Mouse (Mus musculus) MEL (cell line): ENCODE measurements around the gene Zp3. TPM values are rescaled to one million over a fixed set of nuclear protein-coding genes. Genes with fewer than 3 reads are reported as not detected.

ENCODE experiments used
- DNase-seq: peaks from one replicate; pipeline ENCODE4 v3.0.0; 2011; ENCODE audit warnings: low read depth, low spot score
- H3K27ac ChIP-seq: 2 replicates; pipeline ENCODE4 v1.5.1; 2012; ENCODE audit warnings: low read depth, mild to moderate bottlenecking, control low read depth, low read length, moderate library complexity; ENCODE audit not compliant: control insufficient read depth
- H3K27me3 ChIP-seq, 2 experiments: fragments of 150-350 bp in 1 of 2; sonication (generic) in 1 of 2; 2 replicates each; pipeline ENCODE4 v1.6.1; 2012; ENCODE audit warnings: low read length in 2 of 2, mild to moderate bottlenecking in 2 of 2, improper control_type of control experiment in 1 of 2, moderate library complexity in 1 of 2; ENCODE audit not compliant: insufficient read depth in 2 of 2, control insufficient read depth in 1 of 2
- H3K36me3 ChIP-seq, 2 experiments: 2 replicates each; pipeline ENCODE4 v1.6.1; 2012 to 2014; ENCODE audit warnings: low read length in 2 of 2, improper control_type of control experiment in 1 of 2, inconsistent platforms in 1 of 2, mild to moderate bottlenecking in 1 of 2; ENCODE audit not compliant: insufficient read depth in 2 of 2, control insufficient read depth in 1 of 2
- H3K4me1 ChIP-seq, 2 experiments: fragments of 150-350 bp in 1 of 2; sonication (generic) in 1 of 2; 2 replicates each; pipeline ENCODE4 v1.6.1; 2012; ENCODE audit warnings: low read length in 2 of 2, improper control_type of control experiment in 1 of 2, mild to moderate bottlenecking in 1 of 2; ENCODE audit not compliant: insufficient read depth in 2 of 2, control insufficient read depth in 1 of 2
- H3K4me3 ChIP-seq, 2 experiments: fragments of 150-350 bp in 1 of 2; sonication (generic) in 1 of 2; 2 replicates each; pipeline ENCODE4 v1.5.1; 2012; ENCODE audit warnings: low read depth in 2 of 2, low read length in 2 of 2, mild to moderate bottlenecking in 2 of 2, moderate library complexity in 2 of 2, control low read depth in 1 of 2, improper control_type of control experiment in 1 of 2; ENCODE audit not compliant: control insufficient read depth in 1 of 2, insufficient read depth in 1 of 2
- H3K79me2 ChIP-seq: 2 replicates; pipeline ENCODE4 v1.6.1; 2012; ENCODE audit warnings: mild to moderate bottlenecking, low read length, moderate library complexity; ENCODE audit not compliant: control insufficient read depth, poor library complexity, insufficient read depth
- H3K9ac ChIP-seq: 2 replicates; pipeline ENCODE4 v1.6.1; 2012; ENCODE audit warnings: low read depth, mild to moderate bottlenecking, control low read depth, low read length, moderate library complexity; ENCODE audit not compliant: control insufficient read depth, poor library complexity, severe bottlenecking
- H3K9me3 ChIP-seq: fragments of 150-350 bp; sonication (generic); replicated peaks from 2 replicates; pipeline ENCODE4 v1.6.1; 2012; ENCODE audit warnings: mild to moderate bottlenecking, low read length, improper control_type of control experiment, moderate library complexity; ENCODE audit not compliant: insufficient read depth
- BHLHE40 ChIP-seq: IDR thresholded peaks from 2 replicates; pipeline ENCODE4 v1.6.1; 2012; ENCODE audit warnings: low read depth, mild to moderate bottlenecking, inconsistent platforms, low read length, improper control_type of control experiment, borderline replicate concordance
- CHD1 ChIP-seq: IDR thresholded peaks from 2 replicates; pipeline ENCODE4 v1.6.1; 2012; ENCODE audit warnings: low read depth, mild to moderate bottlenecking, inconsistent platforms, low read length, improper control_type of control experiment
- CHD2 ChIP-seq: IDR thresholded peaks from 2 replicates; pipeline ENCODE4 v1.6.1; 2011; ENCODE audit warnings: low read length, improper control_type of control experiment
- CTCF ChIP-seq, 3 experiments: IDR thresholded peaks in 2 of 3; conservative IDR thresholded peaks in 1 of 3; 2 replicates each; pipeline ENCODE4 v1.5.1; 2011 to 2012; ENCODE audit warnings: low read length in 3 of 3, low read depth in 2 of 3, mild to moderate bottlenecking in 2 of 3, improper control_type of control experiment in 1 of 3, inconsistent platforms in 1 of 3, mixed read lengths in 1 of 3, moderate library complexity in 1 of 3; ENCODE audit not compliant: control insufficient read depth in 1 of 3, insufficient read depth in 1 of 3, poor library complexity in 1 of 3, severe bottlenecking in 1 of 3
- E2F4 ChIP-seq: IDR thresholded peaks from 2 replicates; pipeline ENCODE4 v1.6.1; 2011; ENCODE audit warnings: low read depth, low read length, improper control_type of control experiment, borderline replicate concordance
- ELF1 ChIP-seq: IDR thresholded peaks from 2 replicates; pipeline ENCODE4 v1.6.1; 2014; ENCODE audit warnings: low read depth, mild to moderate bottlenecking, inconsistent platforms, low read length, improper control_type of control experiment, moderate library complexity
- GABPA ChIP-seq: IDR thresholded peaks from 2 replicates; pipeline ENCODE4 v1.6.1; 2012; ENCODE audit warnings: low read depth, mild to moderate bottlenecking, inconsistent platforms, low read length, improper control_type of control experiment, moderate library complexity
- GATA1 ChIP-seq: IDR thresholded peaks from 2 replicates; pipeline ENCODE4 v1.6.1; 2011; ENCODE audit warnings: low read depth, low read length, improper control_type of control experiment
- KAT2A ChIP-seq: conservative IDR thresholded peaks from 2 replicates; pipeline ENCODE4 v1.6.1; 2012; ENCODE audit warnings: low read depth, low read length, improper control_type of control experiment, inconsistent platforms
- MAFK ChIP-seq: IDR thresholded peaks from 2 replicates; pipeline ENCODE4 v1.6.1; 2011; ENCODE audit warnings: low read depth, mild to moderate bottlenecking, low read length, improper control_type of control experiment, borderline replicate concordance
- MAX ChIP-seq: IDR thresholded peaks from 2 replicates; pipeline ENCODE4 v1.6.1; 2011; ENCODE audit warnings: low read length, improper control_type of control experiment
- MAZ ChIP-seq: IDR thresholded peaks from 2 replicates; pipeline ENCODE4 v1.6.1; 2012; ENCODE audit warnings: low read depth, mild to moderate bottlenecking, inconsistent platforms, low read length, improper control_type of control experiment
- MXI1 ChIP-seq: IDR thresholded peaks from 2 replicates; pipeline ENCODE4 v1.6.1; 2011; ENCODE audit warnings: mild to moderate bottlenecking, low read depth, low read length, improper control_type of control experiment
- MYB ChIP-seq: IDR thresholded peaks from 2 replicates; pipeline ENCODE4 v1.6.1; 2011; ENCODE audit warnings: mild to moderate bottlenecking, low read depth, low read length, improper control_type of control experiment
- MYC ChIP-seq: IDR thresholded peaks from 2 replicates; pipeline ENCODE4 v1.6.1; 2011; ENCODE audit warnings: low read depth, mild to moderate bottlenecking, low read length, improper control_type of control experiment, moderate library complexity
- NELFE ChIP-seq: IDR thresholded peaks from 2 replicates; pipeline ENCODE4 v1.6.1; 2011; ENCODE audit warnings: low read depth, low read length, improper control_type of control experiment
- POLR2AphosphoS2 ChIP-seq: IDR thresholded peaks from 2 replicates; pipeline ENCODE4 v1.6.1; 2011; ENCODE audit warnings: low read length, improper control_type of control experiment
- POLR2AphosphoS5 ChIP-seq: IDR thresholded peaks from 2 replicates; pipeline ENCODE4 v1.6.1; 2012; ENCODE audit warnings: low read depth, borderline replicate concordance, mild to moderate bottlenecking, inconsistent platforms, low read length, moderate library complexity, mixed read lengths
- RCOR1 ChIP-seq: IDR thresholded peaks from 2 replicates; pipeline ENCODE4 v1.6.1; 2012; ENCODE audit warnings: low read depth, mild to moderate bottlenecking, inconsistent platforms, low read length, improper control_type of control experiment
- SIN3A ChIP-seq: IDR thresholded peaks from 2 replicates; pipeline ENCODE4 v1.6.1; 2012; ENCODE audit warnings: low read length, improper control_type of control experiment, inconsistent platforms
- SMC3 ChIP-seq: IDR thresholded peaks from 2 replicates; pipeline ENCODE4 v1.6.1; 2011; ENCODE audit warnings: low read depth, low read length, improper control_type of control experiment
- UBTF ChIP-seq: IDR thresholded peaks from 2 replicates; pipeline ENCODE4 v1.6.1; 2012; ENCODE audit warnings: low read depth, mild to moderate bottlenecking, inconsistent platforms, low read length, improper control_type of control experiment, moderate library complexity, borderline replicate concordance; ENCODE audit not compliant: insufficient read depth
- USF2 ChIP-seq, 2 experiments: IDR thresholded peaks; 2 replicates each; pipeline ENCODE4 v1.6.1; 2011 to 2012; ENCODE audit warnings: improper control_type of control experiment in 2 of 2, low read length in 2 of 2, borderline replicate concordance in 1 of 2, inconsistent platforms in 1 of 2, low read depth in 1 of 2, mild to moderate bottlenecking in 1 of 2; ENCODE audit not compliant: insufficient read depth in 1 of 2
- ZC3H11A ChIP-seq: IDR thresholded peaks from 2 replicates; pipeline ENCODE4 v1.6.1; 2012; ENCODE audit warnings: low read depth, mild to moderate bottlenecking, inconsistent platforms, low read length, improper control_type of control experiment
- ZKSCAN1 ChIP-seq: IDR thresholded peaks from 2 replicates; pipeline ENCODE4 v1.6.1; 2012; ENCODE audit warnings: low read depth, mild to moderate bottlenecking, inconsistent platforms, low read length, improper control_type of control experiment, moderate library complexity
- ZNF384 ChIP-seq: IDR thresholded peaks from 2 replicates; pipeline ENCODE4 v1.6.1; 2012; ENCODE audit warnings: low read depth, mild to moderate bottlenecking, inconsistent platforms, low read length, improper control_type of control experiment
- polyA plus RNA-seq, 2 experiments: library from polyadenylated mRNA; stranded (reverse) in 1 of 2; unstranded in 1 of 2; fragments of >175 nt in 1 of 2; fragments of >200 nt in 1 of 2; gene quantifications; 2 replicates each; pipeline versions ENCODE4 v1.2.1 to v1.2.4; 2012; ENCODE audit warnings: low replicate concordance in 2 of 2, low read depth in 1 of 2; ENCODE audit not compliant: insufficient read length in 2 of 2, insufficient read depth in 1 of 2, missing spikeins in 1 of 2
- total RNA-seq: library from RNA; depleted of rRNA; stranded (reverse); fragments of 300-350 nt; gene quantifications from 2 replicates; pipeline ENCODE4 v1.2.3, GENCODE M21; 2012

The Zp3 gene
- total and polyA plus RNA-seq, 3 experiments = not detected

- DNase-seq = no peak
- TF ChIP-seq RCOR1 (no peak), POLR2AphosphoS5 (no peak), ZNF384 (no peak), MAZ (no peak), MXI1 (no peak), MYB (no peak), CTCF (IDR thresholded peaks at IDR 0.05 in 2 of 3, conservative IDR thresholded peaks at IDR 0.05 in 1 of 3; ENCODE audit: control insufficient read depth in 1 of 3, insufficient read depth in 1 of 3, low read depth in 2 of 3, low read length in 3 of 3, poor library complexity in 1 of 3, severe bottlenecking in 1 of 3) (no peak), UBTF (no peak), MYC (no peak), NELFE (no peak), POLR2AphosphoS2 (no peak), SMC3 (no peak), ZKSCAN1 (no peak), BHLHE40 (no peak), KAT2A (no peak)
- Histone ChIP-seq H3K9ac (no peak overlapping the region), H3K79me2 (no peaks in the 10 kb centered on the region; the same call in 1 of the 2 replicates), H3K4me1 (peaks cover 0 to 7% of the 10 kb centered on the region in 2 experiments; a peak in 1 of 4 replicates), H3K4me3 (no peak overlapping the region), H3K9me3 (no peaks in the 10 kb centered on the region), H3K27me3 (no peaks in the 10 kb centered on the region), H3K36me3 (peaks cover 0 to 6% of the 10 kb centered on the region in 2 experiments; a peak in 2 of 4 replicates), H3K27ac (no peak overlapping the region)
Measured at GRCm38 (mm10) chr5:135996162-135996561, 16.3 kb downstream of the Zp3 start.

- H3K9me3 ChIP-seq = no peaks in the 10 kb centered on the region
- H3K4me1 ChIP-seq = no peaks in the 10 kb centered on the region
- H3K27ac ChIP-seq = no peak overlapping the region
- no peaks in the 10 kb centered on the region for H3K79me2 ChIP-seq
- DNase-seq = no peak
- peaks cover 0 to 6% of the 10 kb centered on the region in 2 experiments; a peak in 2 of 4 replicates for H3K36me3 ChIP-seq
- no peak overlapping the region for H3K9ac ChIP-seq
- TF ChIP-seq MAFK = 0 out of 2 replicates have a peak, but pooled peaks have one; percentile 22
- no peak for TF ChIP-seq MXI1
- H3K27me3 ChIP-seq = no peaks in the 10 kb centered on the region
- H3K4me3 ChIP-seq = no peak overlapping the region
Measured at GRCm38 (mm10) chr5:136001222-136001621, 21.3 kb downstream of the Zp3 start.

DNA sequence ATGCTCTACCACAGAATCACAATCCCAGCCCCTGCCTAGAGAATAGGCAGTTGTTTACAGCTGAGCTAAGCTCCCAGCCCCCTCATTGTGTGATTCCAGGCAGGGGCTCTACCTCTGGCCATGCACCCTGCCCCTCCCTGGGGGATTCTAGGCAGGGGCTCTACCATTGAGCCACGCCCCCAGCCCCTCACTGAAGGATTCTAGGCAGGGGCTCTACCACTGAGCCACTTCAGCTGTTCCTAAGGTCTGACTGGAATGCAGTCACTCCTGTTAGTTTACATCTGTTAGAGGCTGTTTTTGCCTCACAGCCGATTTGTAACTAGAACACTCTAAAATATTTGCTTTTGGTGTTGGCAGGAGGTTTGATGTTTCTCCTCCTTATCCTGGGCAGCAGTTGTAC, 22.4 kb downstream of the Zp3 start:
- Histone ChIP-seq H3K9me3 (no peaks in the 10 kb centered on the region), H3K36me3 (peaks cover 0 to 3% of the 10 kb centered on the region in 2 experiments; a peak in 2 of 4 replicates), H3K27ac (no peak overlapping the region), H3K4me3 (no peak overlapping the region), H3K4me1 (no peaks in the 10 kb centered on the region), H3K79me2 (no peaks in the 10 kb centered on the region), H3K9ac (no peak overlapping the region), H3K27me3 (no peaks in the 10 kb centered on the region)
- TF ChIP-seq ELF1 (no peak), UBTF (no peak), GABPA (no peak), MYB (no peak), E2F4 (no peak), SIN3A (no peak), GATA1 (no peak), MAX (no peak), ZKSCAN1 (no peak), CHD2 (no peak), MAFK (no peak), POLR2AphosphoS5 (no peak), ZC3H11A (no peak), MAZ (no peak), MYC (no peak), CHD1 (no peak), NELFE (no peak), USF2 (IDR thresholded peaks at IDR 0.05; ENCODE audit: borderline replicate concordance in 1 of 2, insufficient read depth in 1 of 2, low read depth in 1 of 2, low read length in 2 of 2) (no peak)
- no peak for DNase-seq
